Mouse (Mus musculus): Measurements from ENCODE around the gene C1rl.

C1rl gene

GRCm38 (mm10) chr6:124492842-124493561, at the start of gene C1rl:
Gene C1rl (plus strand): TSS chr6:124493113.
- peak; percentile 64 to 78 for DNase-seq (ENCODE audit: low read depth in 1 of 2, low spot score in 2 of 2)

GRCm38 (mm10) chr6:124443338-124443737, 49.6 kb upstream of the C1rl start:
- no peak for DNase-seq (ENCODE audit: low read depth in 1 of 2, low spot score in 2 of 2)

GRCm38 (mm10) chr6:124446024-124446423, 46.9 kb upstream of the C1rl start:
- no peak for DNase-seq (ENCODE audit: low read depth in 1 of 2, low spot score in 2 of 2)

GRCm38 (mm10) chr6:124446459-124446858, 46.5 kb upstream of the C1rl start:
- no peak for DNase-seq (ENCODE audit: low read depth in 1 of 2, low spot score in 2 of 2)

- DNase-seq (ENCODE audit: low read depth in 1 of 2, low spot score in 2 of 2), result no peak
These were observed 45.6 kb upstream of the C1rl start for GRCm38 (mm10) chr6:124447356-124447755.

GRCm38 (mm10) chr6:124448186-124448852, 44.6 kb upstream of the C1rl start:
- DNase-seq (ENCODE audit: low read depth in 1 of 2, low spot score in 2 of 2), result no peak

- DNase-seq (ENCODE audit: low read depth in 1 of 2, low spot score in 2 of 2), result no peak
These were observed 43.8 kb upstream of the C1rl start for GRCm38 (mm10) chr6:124448959-124449667.

GRCm38 (mm10) chr6:124449668-124450383, 43.1 kb upstream of the C1rl start:
- no peak for DNase-seq (ENCODE audit: low read depth in 1 of 2, low spot score in 2 of 2)

GRCm38 (mm10) chr6:124451995-124452394, 40.9 kb upstream of the C1rl start:
- no peak for DNase-seq (ENCODE audit: low read depth in 1 of 2, low spot score in 2 of 2)

GRCm38 (mm10) chr6:124453756-124454155, 39.2 kb upstream of the C1rl start:
- no peak for DNase-seq (ENCODE audit: low read depth in 1 of 2, low spot score in 2 of 2)

- no peak for DNase-seq (ENCODE audit: low read depth in 1 of 2, low spot score in 2 of 2)
These were observed 36.7 kb upstream of the C1rl start for GRCm38 (mm10) chr6:124456243-124456642.

GRCm38 (mm10) chr6:124457827-124458226, 35.1 kb upstream of the C1rl start:
- no peak for DNase-seq (ENCODE audit: low read depth in 1 of 2, low spot score in 2 of 2)

GRCm38 (mm10) chr6:124458505-124458904, 34.4 kb upstream of the C1rl start:
- DNase-seq (ENCODE audit: low read depth in 1 of 2, low spot score in 2 of 2), result no peak

- no peak for DNase-seq (ENCODE audit: low read depth in 1 of 2, low spot score in 2 of 2)
These were observed 33.5 kb upstream of the C1rl start for GRCm38 (mm10) chr6:124459388-124459787.

GRCm38 (mm10) chr6:124463881-124464291, 29.0 kb upstream of the C1rl start:
- no peak for DNase-seq (ENCODE audit: low read depth in 1 of 2, low spot score in 2 of 2)

- no peak for DNase-seq (ENCODE audit: low read depth in 1 of 2, low spot score in 2 of 2)
These were observed 28.3 kb upstream of the C1rl start, which contains the start of gene Clstn3 for GRCm38 (mm10) chr6:124464305-124465271. Gene Clstn3 (minus strand): TSS chr6:124464794.

- no peak for DNase-seq (ENCODE audit: low read depth in 1 of 2, low spot score in 2 of 2)
These were observed 27.6 kb upstream of the C1rl start for GRCm38 (mm10) chr6:124465299-124465698.

- no peak for DNase-seq (ENCODE audit: low read depth in 1 of 2, low spot score in 2 of 2)
These were observed 27.2 kb upstream of the C1rl start for GRCm38 (mm10) chr6:124465729-124466128.

GRCm38 (mm10) chr6:124471121-124471520, 21.8 kb upstream of the C1rl start:
- DNase-seq (ENCODE audit: low read depth in 1 of 2, low spot score in 2 of 2), result no peak

Measured in monocyte, adult 2 months (primary cell).